In genomic region chr15:95313286-95313685, GRCm38 (mm10) we compare ENCODE assay signal across 17 mouse cellular contexts.
DNase-seq lines count a peak whose midpoint lies in the region; ATAC-seq and TF ChIP-seq lines count a peak whose summit lies in the region.
"Had no signal": no experiment of that assay in that cellular context is flagged by ENCODE, and none has a peak within 500 bp of the region (broad histone marks: within the 10 kb centered on the region; RNA-seq: fewer than 3 reads in every experiment).

No protein-coding gene starts in this region.

- H3K36me3 ChIP-seq in forebrain, embryonic 14.5 days (ENCODE audit: control insufficient read depth, insufficient read depth, low read length): no peaks in the 10 kb centered on the region
- H3K36me3 ChIP-seq: embryonic facial prominence, embryonic 12.5 days; G1E; heart, embryonic 12.5 days; limb, embryonic 15.5 days; lung, embryonic 15.5 days had no signal

- no peaks in the 10 kb centered on the region for H3K9me3 ChIP-seq in forebrain, embryonic 14.5 days (replicated peaks; ENCODE audit: control insufficient read depth, low read length)
- H3K9me3 ChIP-seq: embryonic facial prominence, embryonic 12.5 days; heart, embryonic 12.5 days; limb, embryonic 15.5 days; lung, embryonic 15.5 days had no signal

- no peak overlapping the region for H3K9ac ChIP-seq in forebrain, embryonic 14.5 days (ENCODE audit: low read length)
- H3K9ac ChIP-seq: embryonic facial prominence, embryonic 12.5 days; heart, embryonic 12.5 days; limb, embryonic 15.5 days; lung, embryonic 15.5 days had no signal

- no peak for TF ChIP-seq CTCF in layer of hippocampus, adult 2 months (conservative IDR thresholded peaks at IDR 0.05)

- H3K4me2 ChIP-seq in forebrain, embryonic 14.5 days (ENCODE audit: low read length): no peak overlapping the region
- H3K4me2 ChIP-seq: embryonic facial prominence, embryonic 12.5 days; heart, embryonic 12.5 days; limb, embryonic 15.5 days; lung, embryonic 15.5 days had no signal

- DNase-seq in layer of hippocampus, adult 2 months (ENCODE audit: low spot score in 2 of 2): no peak
- DNase-seq in layer of hippocampus, postnatal 10 days (ENCODE audit: low spot score in 2 of 2): no peak
- peak; percentile 78 for DNase-seq in brain, adult 2 months (ENCODE audit: low read depth, low spot score)
- peak; percentile 64 for DNase-seq in cerebellum, adult 11-12 months
- DNase-seq in forebrain, embryonic 14.5 days (ENCODE audit: low spot score): peak; percentile 75
- DNase-seq in urinary bladder, adult 2 months (ENCODE audit: low spot score): no peak
- no peak for DNase-seq in adrenal gland, adult 8-10 months
- DNase-seq: adrenal gland, postnatal 14 days; gastrocnemius, postnatal 14 days; heart, postnatal 4 days; kidney, adult 8-10 months had no signal

- H3K4me3 ChIP-seq in layer of hippocampus, adult 2 months: no peak overlapping the region
- no peak overlapping the region for H3K4me3 ChIP-seq in forebrain, embryonic 14.5 days (ENCODE audit: low read depth, low read length)
- H3K4me3 ChIP-seq: embryonic facial prominence, embryonic 12.5 days; heart, embryonic 12.5 days; limb, embryonic 15.5 days; lung, embryonic 15.5 days; megakaryocyte, embryonic 14.5 days had no signal

- peak overlapping the region; percentile 69 for H3K27ac ChIP-seq in layer of hippocampus, adult 2 months
- no peak overlapping the region for H3K27ac ChIP-seq in forebrain, embryonic 14.5 days (ENCODE audit: low read depth, low read length)
- H3K27ac ChIP-seq: embryonic facial prominence, embryonic 12.5 days; limb, embryonic 15.5 days; lung, embryonic 15.5 days had no signal

- ATAC-seq in forebrain, embryonic 14.5 days: peak; percentile 95

- peaks cover 24% of the 10 kb centered on the region for H3K4me1 ChIP-seq in forebrain, embryonic 14.5 days (ENCODE audit: control insufficient read depth, insufficient read depth, low read length)
- H3K4me1 ChIP-seq: embryonic facial prominence, embryonic 12.5 days; heart, embryonic 12.5 days; limb, embryonic 15.5 days; lung, embryonic 15.5 days; megakaryocyte, embryonic 14.5 days had no signal

- 29% methylated on average over 5 of the region's 5 CpGs for WGBS in forebrain, embryonic 14.5 days

- H3K27me3 ChIP-seq in forebrain, embryonic 14.5 days (replicated peaks; ENCODE audit: control insufficient read depth, insufficient read depth, low read length): no peaks in the 10 kb centered on the region
- H3K27me3 ChIP-seq: embryonic facial prominence, embryonic 12.5 days; heart, embryonic 12.5 days; limb, embryonic 15.5 days; lung, embryonic 15.5 days; megakaryocyte, embryonic 14.5 days had no signal

Comparison
In these comparisons a context has a peak if more than half of its experiments do, and no peak if none do; other contexts are left out.
1. DNase-seq: peak in brain, adult 2 months (single experiment), cerebellum, adult 11-12 months (single experiment) and forebrain, embryonic 14.5 days (single experiment); none in layer of hippocampus, adult 2 months (0 of 2), layer of hippocampus, postnatal 10 days (0 of 2), urinary bladder, adult 2 months (single experiment) and adrenal gland, adult 8-10 months (single experiment).